Comparison of ENCODE assay signal across 23 mouse cellular contexts in genomic region chr2:131370828-131371227, GRCm38 (mm10).
"Had no signal": no experiment of that assay in that cellular context is flagged by ENCODE, and none has a peak within 500 bp of the region (broad histone marks: within the 10 kb centered on the region; RNA-seq: fewer than 3 reads in every experiment).

No protein-coding gene starts in this region.

- H3K36me3 ChIP-seq: limb, embryonic 10.5 days; limb, embryonic 13.5 days; liver, embryonic 12.5 days; liver, embryonic 15.5 days; lung, embryonic 15.5 days; midbrain, embryonic 10.5 days; midbrain, embryonic 13.5 days; neural tube, embryonic 13.5 days had no signal

- DNase-seq: kidney, adult 11 months; kidney, postnatal 10 days; layer of hippocampus, adult 9-11 months; liver; lung, adult 18-20 months; lung, postnatal 10 days; lung, postnatal 36 days; retina, postnatal 1 day; right cerebral cortex, postnatal 25 days; spleen, adult 18-20 months; thymus, adult 18-20 months; thymus, postnatal 36 days had no signal

- H3K27me3 ChIP-seq: limb, embryonic 13.5 days; liver, embryonic 15.5 days; lung, embryonic 15.5 days; midbrain, embryonic 13.5 days; neural tube, embryonic 13.5 days had no signal

- H3K4me1 ChIP-seq: limb, embryonic 10.5 days; limb, embryonic 13.5 days; liver, embryonic 12.5 days; liver, embryonic 15.5 days; lung, embryonic 15.5 days; megakaryocyte, embryonic 14.5 days; midbrain, embryonic 10.5 days; midbrain, embryonic 13.5 days; neural tube, embryonic 13.5 days had no signal

- H3K4me3 ChIP-seq: layer of hippocampus, adult 2 months; limb, embryonic 10.5 days; limb, embryonic 13.5 days; liver, embryonic 12.5 days; liver, embryonic 15.5 days; lung, embryonic 15.5 days; megakaryocyte, embryonic 14.5 days; midbrain, embryonic 10.5 days; midbrain, embryonic 13.5 days; myocyte; neural tube, embryonic 13.5 days had no signal

- H3K27ac ChIP-seq: layer of hippocampus, adult 2 months; limb, embryonic 10.5 days; limb, embryonic 13.5 days; liver, embryonic 12.5 days; liver, embryonic 15.5 days; lung, embryonic 15.5 days; midbrain, embryonic 10.5 days; midbrain, embryonic 13.5 days; neural tube, embryonic 13.5 days had no signal
